Mouse (Mus musculus): Measurements from ENCODE around the gene Trmt2a.

DNA sequence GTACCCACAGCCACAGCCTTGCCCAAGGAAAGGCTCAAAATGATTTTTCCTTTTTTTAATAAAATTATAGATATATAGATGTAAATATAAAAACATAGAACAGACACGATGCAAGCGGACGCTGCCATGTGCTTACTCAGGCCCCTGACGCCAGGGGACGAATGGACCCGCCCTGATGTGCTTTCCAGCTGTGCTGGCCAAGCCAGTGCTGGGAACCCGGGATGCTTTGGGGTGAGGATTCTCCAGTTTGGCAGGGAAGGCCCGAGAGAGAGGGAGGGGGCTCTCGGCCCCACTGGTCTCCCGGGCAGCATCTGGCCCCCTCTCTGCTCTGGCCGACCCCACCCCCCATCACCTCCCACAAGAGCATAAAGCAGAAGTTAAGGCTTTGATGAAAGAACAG, 26.3 kb upstream of the Trmt2a start:
- TF ChIP-seq POLR2A (IDR thresholded peaks at IDR 0.05; ENCODE audit: low read depth, low read length) (no peak), CTCF (conservative IDR thresholded peaks at IDR 0.05; ENCODE audit: insufficient read depth, insufficient read length, low read depth, low read length) (no peak)
